Mouse (Mus musculus) 416B (cell line): Measurements from ENCODE around the gene Ccdc6.

ENCODE experiments used
- DNase-seq: peaks from one replicate; pipeline ENCODE4 v3.0.0; 2011; ENCODE audit warnings: low read depth

Gene Ccdc6

DNA sequence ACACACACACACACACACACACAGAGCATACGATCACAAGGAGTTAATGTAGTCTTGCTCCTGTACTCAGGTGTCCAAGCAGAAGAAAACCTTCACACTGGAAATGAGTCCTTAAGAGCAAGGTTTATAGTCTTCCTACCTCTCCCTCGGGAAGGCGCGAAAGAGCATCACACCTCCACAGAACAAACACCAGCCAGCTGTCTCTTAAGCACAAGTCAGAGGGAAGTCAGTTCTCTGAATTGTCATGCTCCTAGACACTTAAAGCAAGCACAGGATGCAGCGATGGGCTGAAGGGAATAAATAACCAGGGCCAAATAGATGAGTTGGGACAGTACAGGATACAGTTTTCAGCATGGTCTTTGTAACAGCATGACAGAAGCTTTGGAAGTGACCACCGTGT, 35.8 kb downstream of the Ccdc6 start:
- no peak for DNase-seq

DNA sequence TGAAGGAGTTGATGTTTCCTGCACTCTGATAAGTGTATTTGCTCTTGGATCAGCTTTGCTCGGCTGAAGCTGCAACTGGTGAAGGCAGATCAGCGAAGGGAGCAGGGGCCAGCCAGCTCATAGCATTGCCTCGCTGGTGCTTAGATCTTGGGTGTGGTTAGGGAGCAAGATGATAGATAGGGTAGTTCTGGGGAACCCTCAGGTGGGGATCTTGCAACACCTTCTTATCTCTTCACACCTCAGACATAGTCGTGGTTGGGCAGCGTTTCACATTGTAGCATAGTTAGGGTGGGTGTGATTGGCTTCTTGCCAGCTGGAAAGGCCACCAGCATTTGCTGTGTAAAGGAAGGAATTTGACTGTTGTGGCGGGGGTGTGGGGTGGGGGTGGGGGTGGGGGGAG, 36.3 kb downstream of the Ccdc6 start:
- peak; percentile 62 for DNase-seq

DNA sequence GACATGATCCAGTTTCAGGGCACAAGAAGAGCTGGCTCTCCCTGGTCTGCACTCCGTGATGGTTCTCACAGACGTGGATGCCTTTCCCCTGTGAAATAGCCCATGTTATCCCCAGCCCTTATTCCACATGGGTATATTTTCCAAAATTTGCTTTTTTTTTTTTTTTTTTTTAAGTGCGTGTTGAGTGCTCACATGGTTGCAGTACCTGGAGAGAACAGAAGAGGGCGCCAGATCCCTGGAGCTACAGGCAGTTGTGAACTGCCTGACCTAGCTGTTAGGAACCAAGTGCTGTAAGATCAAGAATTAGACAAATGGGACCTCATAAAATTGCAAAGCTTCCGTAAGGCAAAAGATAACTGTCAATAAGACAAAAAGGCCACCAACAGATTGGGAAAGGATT, 38.8 kb downstream of the Ccdc6 start:
- DNase-seq, result peak; percentile 58

DNA sequence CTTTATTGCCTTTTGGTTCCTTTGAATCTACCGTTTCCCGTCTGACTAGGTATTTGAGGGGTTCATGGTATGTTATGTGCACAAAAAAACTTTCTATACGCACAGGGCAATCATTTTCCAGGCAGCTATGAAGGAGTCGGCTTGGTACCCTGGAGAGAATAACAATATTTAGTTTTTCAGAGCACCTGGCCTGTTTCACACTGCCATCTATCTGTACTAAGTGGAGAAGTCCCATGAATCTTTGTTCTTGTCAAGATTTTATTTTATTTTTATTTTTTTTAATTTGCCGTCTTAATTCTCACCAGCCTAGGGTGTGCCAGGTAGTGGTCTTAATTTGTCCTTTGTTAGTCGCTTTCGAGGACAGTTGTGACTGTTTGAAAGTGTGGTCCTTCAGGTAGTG, 40.7 kb downstream of the Ccdc6 start:
- no peak for DNase-seq

DNA sequence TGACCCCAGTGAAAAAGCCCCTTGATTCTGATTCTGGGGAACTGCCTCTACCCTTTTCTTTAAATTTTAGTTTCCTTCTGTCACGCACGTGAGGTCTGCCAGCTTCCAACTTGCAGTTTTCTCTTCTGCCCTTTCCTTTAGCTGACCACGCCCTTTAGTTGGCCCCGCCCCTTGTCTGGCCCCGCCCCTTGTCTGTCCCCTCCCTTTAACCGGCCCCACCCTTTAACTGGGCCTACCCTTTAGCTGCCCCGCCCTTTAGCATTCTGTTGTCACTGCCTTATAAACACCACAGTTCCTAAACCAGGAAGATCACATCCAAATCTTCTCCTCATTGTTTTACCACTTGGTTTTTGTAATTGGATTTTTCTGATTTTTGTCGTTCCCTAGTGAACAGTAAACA, 41.2 kb downstream of the Ccdc6 start:
- peak; percentile 34 for DNase-seq

DNA sequence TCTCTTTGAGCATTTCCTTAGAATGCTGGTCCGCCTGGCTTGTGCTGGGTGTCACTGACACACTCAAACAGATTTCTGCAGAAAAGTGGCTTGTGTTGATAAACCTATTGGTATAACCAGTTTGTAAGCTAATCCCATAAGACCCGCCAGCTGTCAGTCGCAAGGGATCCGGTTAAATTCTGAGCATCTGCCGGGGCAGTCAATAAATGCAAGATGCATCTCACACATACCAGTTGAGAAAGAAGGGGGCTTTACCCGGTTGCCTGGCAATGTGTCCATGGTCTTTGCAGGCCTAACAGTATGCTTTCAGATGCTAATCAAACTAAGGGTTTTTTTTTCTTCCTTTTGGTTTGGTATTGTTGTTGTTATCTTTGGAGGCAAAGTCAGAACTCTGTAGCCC, 42.4 kb downstream of the Ccdc6 start:
- no peak for DNase-seq

DNA sequence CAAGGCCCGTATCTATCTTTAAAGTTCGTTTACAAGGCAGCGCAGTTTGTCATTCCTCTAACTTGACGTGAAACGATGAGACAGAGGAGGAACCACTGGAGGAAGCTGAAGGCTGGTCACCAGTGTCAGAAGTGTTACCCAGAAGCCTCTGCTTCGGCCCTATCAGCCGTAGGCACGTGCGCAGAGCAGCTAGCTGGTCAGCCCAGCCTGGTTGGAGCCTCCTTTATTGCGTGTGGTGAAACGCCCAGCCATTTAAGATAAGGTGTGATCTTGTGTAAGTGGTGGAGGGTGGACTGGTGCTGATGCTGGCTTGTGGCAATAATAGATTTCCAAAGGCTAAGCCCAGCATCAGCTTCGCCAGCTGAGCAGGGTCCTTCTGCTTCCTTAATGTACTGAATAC, 43.5 kb downstream of the Ccdc6 start:
- DNase-seq, result no peak

DNA sequence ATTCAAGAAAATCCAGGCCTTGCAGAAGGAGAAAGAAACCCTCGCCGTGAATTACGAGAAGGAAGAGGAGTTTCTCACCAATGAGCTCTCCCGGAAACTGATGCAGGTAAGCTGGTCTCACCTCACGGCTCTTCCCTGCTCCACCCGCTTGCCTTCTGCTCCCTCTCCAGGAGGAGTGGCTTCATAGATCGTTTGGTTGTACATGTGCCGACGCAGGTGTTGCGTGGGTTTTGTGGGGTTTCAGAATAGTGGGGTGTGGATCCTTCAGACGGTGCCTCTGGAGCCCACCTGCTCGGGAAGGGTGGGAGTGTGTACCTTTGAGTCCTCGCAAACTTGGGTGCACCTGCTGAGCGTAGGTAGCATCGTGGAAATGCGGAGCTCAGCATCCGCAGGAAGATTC, 45.7 kb downstream of the Ccdc6 start:
- DNase-seq, result no peak

DNA sequence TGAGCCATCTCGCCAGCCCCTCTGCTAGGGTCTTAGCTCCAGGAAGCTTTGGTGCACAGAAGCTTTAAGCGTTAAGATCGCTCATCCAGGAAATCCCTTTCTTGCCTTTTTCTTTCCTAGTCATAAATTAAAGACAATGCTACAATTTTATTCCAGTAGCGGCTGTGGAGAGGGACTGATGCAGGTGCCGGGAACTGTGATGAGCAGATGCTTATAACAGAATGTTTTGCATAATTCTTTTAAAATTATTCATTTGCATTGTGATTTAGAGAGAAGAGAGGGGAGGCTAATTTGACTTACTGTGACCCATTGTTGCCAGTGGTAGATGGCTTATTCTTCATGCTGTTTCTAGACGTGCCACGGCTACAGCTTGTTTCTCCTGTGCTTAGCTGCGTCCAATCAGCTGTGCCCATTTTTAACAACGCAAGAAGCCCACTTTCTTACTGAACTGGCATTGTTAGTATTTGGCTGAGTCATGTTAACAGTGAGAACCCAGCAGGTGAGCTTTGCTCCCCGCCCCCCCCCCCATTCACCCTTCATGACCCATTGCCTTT, 47.2 kb downstream of the Ccdc6 start:
- no peak for DNase-seq

DNA sequence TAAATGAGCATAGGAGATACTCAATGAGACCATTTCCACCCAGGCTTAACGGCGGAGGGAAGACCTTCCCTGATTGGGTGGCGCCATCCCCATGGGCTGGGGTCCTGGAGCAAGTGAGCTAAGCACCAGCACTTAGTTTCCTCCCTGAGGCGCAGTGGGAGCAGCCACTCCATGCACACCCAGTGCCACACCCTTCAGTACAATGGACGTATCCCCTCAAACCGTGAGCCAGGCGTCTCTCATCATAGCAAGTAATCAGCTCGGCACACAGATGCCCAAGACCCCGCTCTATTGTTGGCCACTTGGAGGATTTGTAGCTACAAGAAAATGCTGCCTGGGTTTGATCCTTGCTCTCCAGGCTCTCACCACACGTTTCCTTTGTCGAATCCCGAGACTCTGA, 49.0 kb downstream of the Ccdc6 start:
- DNase-seq, result no peak

DNA sequence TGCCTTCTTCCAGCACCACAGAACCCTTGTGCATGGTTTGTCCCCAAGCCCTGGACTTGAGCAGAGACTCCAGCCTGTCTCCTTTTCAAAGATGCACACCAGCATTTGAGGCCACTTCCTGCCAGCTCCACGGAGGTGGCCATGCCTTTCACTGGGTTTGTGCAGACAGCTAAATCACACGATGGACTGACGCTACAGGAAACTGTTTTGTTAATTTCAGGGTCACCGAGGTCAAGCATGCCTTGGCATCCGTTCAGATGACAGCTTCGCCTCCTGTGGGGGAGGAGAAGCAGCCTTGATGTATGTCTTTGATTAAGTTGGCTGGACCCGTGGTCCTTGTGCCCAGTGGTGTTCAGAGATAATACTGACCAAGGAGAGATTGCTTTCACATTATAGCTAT, 52.2 kb downstream of the Ccdc6 start:
- DNase-seq, result peak; percentile 60

DNA sequence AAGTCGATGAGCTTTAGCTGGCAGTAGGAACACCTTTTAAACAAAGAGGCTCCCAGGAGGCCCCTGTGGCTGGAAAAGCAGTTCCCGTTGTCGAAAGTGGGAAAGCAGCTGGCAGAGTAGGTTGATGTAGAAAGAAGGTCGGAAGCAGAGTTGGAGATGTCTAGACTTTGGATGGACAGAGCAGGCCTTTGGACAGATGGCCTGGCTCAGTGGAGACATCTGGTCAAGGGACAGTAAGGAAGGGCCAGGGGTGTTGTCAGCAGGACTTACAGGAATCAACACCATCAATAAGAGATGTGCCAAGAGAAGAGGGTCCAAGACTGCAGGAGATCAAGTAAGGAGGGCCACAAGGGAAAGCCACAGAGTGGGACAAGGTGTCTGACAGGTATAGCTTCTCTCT, 53.4 kb downstream of the Ccdc6 start:
- no peak for DNase-seq

DNA sequence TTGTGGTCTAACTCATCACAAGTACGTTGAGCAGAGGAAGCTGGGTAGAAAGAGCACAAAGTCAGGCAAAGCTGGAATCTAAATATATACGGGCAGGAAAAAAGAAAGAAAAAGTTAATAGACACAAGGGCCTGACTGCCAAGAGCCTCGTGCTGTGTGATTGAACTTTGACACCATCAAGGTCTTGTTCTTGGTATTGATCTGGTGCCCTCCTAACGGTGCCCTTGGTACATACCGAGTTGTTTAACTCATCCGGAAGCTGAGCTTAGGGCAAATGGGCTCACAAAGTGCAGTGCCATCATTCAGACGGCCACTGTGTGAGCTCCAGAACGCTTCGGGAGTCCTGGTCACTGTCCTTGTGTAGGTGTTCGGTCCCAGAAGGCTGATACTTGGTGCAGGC, 54.2 kb downstream of the Ccdc6 start:
- DNase-seq, result no peak

DNA sequence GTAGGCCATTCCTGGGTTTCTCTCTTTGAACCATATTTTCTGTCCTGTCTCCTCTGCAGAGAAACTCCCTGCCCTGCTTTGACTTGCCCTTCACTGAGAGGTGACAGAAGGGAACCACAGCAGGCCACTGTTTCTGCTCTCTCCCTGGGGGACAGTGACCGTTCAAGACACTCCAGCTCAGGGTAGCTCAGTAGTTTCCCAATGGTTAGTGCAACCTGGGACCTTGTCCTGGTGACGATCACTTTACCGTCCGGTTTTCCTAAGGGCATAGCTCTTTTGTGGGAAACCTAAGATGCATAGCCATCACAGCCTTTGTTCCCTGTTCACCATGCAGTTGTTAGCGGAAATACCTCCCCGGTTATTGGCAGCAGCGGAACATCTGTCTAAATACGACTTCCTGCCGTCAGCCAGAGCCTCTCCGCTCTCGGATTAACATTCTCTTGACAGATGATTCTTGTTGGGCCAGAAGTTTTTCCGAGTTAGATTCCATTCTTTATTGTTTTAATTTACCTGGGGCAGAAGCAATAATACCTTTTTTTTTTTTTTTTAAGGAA, 55.3 kb downstream of the Ccdc6 start:
- DNase-seq, result no peak

DNA sequence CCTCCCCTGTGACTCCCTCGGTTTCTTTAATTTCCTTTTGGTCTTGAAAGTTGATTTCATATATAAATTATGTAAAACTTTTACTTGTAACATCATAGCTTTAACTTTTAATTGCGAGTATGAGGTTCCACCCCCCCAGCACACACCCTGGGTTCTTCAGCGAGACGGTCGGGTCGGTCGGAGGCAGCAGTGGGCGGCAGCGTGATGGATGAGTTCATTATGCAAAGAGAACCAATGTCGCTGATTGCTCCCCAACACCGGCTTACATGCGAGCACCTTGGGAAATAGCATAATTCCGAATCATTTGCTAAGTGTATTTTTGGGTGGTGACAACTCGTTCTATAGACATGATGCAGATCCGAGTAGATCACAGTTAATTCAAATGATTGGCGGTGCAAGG, 56.9 kb downstream of the Ccdc6 start:
- no peak for DNase-seq

DNA sequence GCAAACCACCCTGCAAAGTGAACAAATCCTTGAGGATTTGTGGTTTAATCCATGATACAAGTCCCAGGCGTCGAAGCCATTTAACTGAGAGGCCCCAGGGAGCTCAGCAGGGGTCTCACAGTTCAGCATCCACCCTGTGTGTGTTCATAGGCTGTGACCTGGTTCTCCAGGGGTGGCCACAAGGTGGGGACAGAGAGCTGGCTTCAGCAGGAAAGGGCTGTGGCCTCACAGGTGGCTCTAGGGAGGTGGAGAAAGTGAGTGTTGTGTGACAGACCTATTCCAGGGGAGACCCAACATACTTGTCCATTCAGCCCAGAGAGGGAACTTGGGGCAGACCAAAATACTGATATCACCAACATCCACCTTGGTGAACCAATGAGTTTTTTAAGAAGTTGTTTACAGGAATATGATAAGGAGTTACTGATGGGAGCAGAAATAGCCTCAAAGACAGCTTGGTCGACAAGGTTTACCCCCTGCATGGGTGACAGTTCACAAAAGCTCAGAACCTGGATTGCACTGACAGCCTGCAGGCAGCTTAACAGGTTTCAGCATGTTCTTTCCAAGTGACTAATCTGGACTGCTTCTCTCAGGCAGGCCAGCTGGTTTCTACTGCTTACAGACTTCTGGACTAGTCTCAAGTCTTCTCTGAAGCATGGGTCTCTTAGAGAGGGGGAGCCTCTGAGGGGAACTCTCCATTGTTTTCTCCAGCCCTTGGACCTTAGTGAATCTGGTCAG, 59.7 kb downstream of the Ccdc6 start:
- peak; percentile 27 for DNase-seq

DNA sequence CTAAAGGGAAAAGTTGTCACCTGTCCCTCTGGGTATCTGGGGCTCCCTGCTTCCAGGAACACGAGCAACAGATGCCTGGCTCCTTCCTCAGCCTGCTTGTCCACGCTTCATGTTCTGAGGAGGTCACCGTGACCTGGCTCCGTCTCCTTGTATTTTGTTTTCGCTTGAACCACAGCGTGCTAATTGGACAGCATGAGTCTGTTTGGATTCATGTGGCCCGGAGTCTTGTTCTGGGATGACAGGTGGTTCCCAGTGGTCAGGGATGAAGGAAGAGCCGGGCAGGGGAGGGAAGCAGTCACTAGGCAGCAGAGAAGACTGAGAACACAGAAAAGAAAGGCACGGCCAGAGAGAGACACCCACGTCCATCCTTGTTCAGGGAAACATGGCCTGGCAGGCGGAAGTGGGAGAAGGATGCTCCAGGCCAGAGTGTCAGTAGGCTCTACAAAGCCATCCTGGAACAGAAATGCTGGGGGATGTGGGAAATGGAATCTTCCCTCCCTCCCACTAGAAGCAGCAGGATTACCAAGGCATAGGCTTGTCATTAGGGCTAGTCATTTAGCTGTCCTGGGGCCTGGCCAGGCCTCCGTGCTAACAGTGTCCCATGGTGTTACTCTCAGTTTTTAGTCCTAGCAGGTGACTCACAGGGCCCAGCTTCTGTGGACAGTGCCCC, 62.9 kb downstream of the Ccdc6 start:
- DNase-seq, result no peak

DNA sequence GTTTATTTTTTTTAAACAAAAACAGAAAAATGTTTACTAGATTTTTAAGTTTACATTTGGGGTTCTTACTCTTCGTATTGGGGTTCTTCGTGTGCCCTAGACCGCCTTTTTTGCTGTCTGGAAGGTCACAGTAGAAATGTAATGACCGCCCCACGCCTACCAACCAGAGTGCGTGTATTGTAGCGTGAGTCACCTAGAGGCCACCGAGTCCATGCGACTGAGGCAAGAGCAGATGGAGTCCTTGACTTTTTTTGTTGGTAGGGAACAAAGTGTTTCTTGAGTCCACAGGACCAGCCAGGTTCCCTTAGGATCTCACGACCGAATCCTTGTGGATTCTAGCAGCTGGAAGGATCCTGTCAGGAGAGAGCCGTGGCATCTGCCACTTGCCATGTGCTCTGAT, 63.9 kb downstream of the Ccdc6 start:
- no peak for DNase-seq

DNA sequence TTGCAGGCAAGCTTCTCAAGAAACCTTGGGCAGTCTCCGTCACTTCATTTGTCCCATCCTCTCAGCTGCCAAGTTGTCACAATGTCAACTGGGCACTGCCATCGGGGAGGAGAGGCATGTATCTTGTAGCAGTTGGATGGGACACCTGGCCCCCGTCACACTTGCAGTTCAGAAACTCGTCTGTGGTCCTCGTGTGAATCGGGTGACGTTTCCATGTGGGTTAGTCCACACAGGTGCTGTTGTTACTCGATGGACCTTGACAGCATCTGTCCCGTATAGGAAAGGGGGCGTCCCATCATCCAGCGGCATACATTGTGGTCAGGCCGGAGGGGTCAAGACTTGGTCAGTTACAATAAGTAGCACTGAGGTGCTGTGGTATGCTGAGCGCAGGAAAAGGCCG, 64.6 kb downstream of the Ccdc6 start:
- no peak for DNase-seq

DNA sequence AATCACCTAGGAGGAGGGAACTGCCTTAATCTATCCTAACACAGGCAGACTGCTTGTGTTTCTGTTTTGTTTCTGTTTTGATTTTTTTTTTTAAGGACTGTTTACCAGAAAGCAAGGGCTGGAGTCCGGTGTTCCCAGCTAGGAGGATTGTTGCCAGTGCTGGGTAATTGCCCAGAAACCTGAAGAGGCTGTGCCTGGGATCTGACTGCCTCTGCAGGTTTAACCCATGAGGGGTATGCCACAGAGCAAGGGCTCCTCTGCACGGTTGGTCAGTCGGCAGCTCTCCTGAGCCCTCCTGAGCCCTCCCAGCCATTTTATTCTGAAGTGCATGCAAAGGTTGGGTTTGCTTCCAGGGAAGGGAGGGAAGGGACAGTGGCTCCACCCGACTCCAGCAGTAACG, 66.8 kb downstream of the Ccdc6 start:
- no peak for DNase-seq

DNA sequence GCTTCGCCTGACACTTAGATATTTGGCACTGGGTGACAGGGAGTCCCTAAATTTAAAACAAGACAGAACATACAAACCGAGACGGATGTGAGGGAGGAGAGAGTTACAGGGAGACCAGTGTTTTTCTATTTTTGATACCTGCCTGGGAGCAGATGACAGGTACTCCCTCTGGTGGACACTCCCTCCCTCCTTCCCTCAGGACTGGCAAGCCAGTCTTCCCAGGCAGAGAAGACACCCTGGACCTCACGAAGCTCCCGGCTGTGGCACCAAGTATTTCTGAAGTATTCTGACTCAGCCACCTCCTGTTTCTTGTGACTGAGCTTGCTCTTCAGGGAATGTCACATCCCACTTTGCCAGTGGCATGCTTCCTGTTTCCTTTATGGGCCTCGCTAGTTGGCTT, 69.0 kb downstream of the Ccdc6 start:
- no peak for DNase-seq

DNA sequence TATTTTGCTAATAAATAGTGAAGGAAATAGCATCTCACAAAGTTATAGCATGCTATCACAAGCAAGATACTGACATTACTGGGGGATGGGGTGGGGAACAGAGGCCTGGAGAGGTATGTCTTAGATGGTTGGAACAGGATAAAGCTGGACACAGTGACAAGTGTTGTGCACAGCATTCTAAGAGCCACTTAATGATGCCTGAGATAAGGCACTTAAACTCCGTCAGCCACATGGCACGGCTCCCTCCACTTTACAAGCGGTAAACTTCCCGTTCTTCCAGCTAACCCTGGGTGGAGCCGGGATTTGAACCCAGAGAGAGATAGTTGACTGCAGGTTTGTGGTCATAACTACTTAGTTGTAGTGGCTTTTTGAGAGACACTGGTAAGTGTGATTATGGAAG, 69.5 kb downstream of the Ccdc6 start:
- no peak for DNase-seq

DNA sequence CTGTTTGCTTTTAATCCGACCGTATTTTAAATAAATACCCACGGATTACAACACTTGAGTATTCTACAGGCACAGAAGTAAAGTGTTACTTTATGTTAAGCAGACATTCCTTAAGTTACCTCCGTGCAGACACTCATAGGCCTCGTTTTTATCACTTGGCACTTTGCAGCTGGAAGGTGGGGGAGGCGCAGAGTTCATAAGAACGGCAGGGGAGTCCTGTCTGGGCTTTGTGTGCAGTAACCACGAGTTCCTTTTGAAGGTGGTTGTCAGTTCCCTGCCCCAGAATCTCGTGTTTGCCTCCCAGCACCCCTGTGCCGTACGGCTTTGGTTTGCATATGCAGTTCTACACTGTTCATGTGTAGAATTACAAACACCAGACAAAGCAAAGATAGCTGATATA, 70.7 kb downstream of the Ccdc6 start:
- no peak for DNase-seq

DNA sequence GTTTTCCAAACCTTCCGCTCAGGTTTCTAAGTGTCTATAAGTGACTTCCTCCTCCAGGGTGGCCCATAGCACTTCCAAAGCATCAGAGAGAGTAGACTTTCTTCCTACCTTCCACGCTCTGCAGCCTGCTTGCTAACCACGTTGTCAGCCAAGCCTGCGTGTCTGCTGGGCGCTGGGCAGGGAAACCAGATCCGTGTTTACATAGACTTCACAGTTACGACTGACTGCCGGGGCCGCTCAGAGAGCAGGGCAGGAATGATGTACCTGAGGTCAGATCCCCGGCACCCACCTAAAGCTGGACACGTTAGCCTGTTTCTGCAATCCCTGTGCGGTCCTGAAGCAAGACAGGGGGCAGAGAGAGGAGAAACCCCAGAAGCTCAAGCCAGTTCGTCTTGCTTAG, 71.5 kb downstream of the Ccdc6 start:
- DNase-seq, result no peak
